Mouse (Mus musculus) lung, postnatal 0 days (tissue): ENCODE results near the gene Tex14. TPM values are rescaled to one million over a fixed set of nuclear protein-coding genes. Genes with fewer than 3 reads are reported as not detected.
A peak's percentile ranks its signal among the peaks of the same experiment; 100 is the strongest.
"Not testable (repeated sequence)": the region's sequence is repeated elsewhere in the genome, so short reads cannot be mapped to it uniquely, and the experiment has no call there.

Experiments
- ATAC-seq: fragments of 200-750 bp; cut with Nextera tagmentation; 2 replicates; pipeline ENCODE4 v1.8.0; 2017; ENCODE audit warnings: moderate library complexity
- DNase-seq: peaks from one replicate; pipeline ENCODE4 v3.0.0-alpha.2; 2016; ENCODE audit warnings: low spot score
- H3K27ac ChIP-seq: fragments of 300-500 bp; sonication (generic); 2 replicates; pipeline ENCODE4 v1.5.1; 2014; ENCODE audit warnings: antibody characterized with exemption, mild to moderate bottlenecking, low read length, mixed read lengths
- H3K27me3 ChIP-seq: fragments of 300-500 bp; sonication (generic); replicated peaks from 2 replicates; pipeline ENCODE4 v1.6.1; 2014; ENCODE audit warnings: low read length, mixed read lengths; ENCODE audit not compliant: insufficient read depth
- H3K36me3 ChIP-seq: fragments of 300-500 bp; sonication (generic); 2 replicates; pipeline ENCODE4 v1.6.1; 2014; ENCODE audit warnings: low read length, mixed read lengths; ENCODE audit not compliant: insufficient read depth
- H3K4me1 ChIP-seq: fragments of 300-500 bp; sonication (generic); 2 replicates; pipeline ENCODE4 v1.6.1; 2014; ENCODE audit warnings: antibody characterized with exemption, low read depth, low read length, mixed read lengths; ENCODE audit not compliant: insufficient read depth
- H3K4me2 ChIP-seq: fragments of 300-500 bp; sonication (generic); replicated peaks from 2 replicates; pipeline ENCODE4 v1.6.1; 2014; ENCODE audit warnings: low read depth, mild to moderate bottlenecking, low read length, moderate library complexity, mixed read lengths
- H3K4me3 ChIP-seq: fragments of 300-500 bp; sonication (generic); 2 replicates; pipeline ENCODE4 v1.5.1; 2014; ENCODE audit warnings: low read depth, low read length
- H3K9ac ChIP-seq: fragments of 300-500 bp; sonication (generic); replicated peaks from 2 replicates; pipeline ENCODE4 v1.6.1; 2014; ENCODE audit warnings: low read depth, mild to moderate bottlenecking
- H3K9me3 ChIP-seq: fragments of 300-500 bp; sonication (generic); 2 replicates; pipeline ENCODE4 v1.6.1; 2016; ENCODE audit warnings: low read length, mixed read lengths
- CTCF ChIP-seq: IDR thresholded peaks from 2 replicates; pipeline ENCODE4 v1.5.1; 2016; ENCODE audit warnings: antibody characterized with exemption, mild to moderate bottlenecking
- EP300 ChIP-seq: IDR thresholded peaks from 2 replicates; pipeline ENCODE4 v1.6.1; 2016; ENCODE audit warnings: antibody characterized with exemption, mild to moderate bottlenecking, control low read depth
- WGBS: fragments of 180-500 bp; shearing (Covaris S2); extraction: QIAGEN DNeasy Blood & Tissue Kit; methylation state at CpG from one replicate; pipeline ENCODE4 v1.1.7; 2014; 5-methylcytosine and 5-hydroxymethylcytosine counted together
- polyA plus RNA-seq: library from polyadenylated mRNA; unstranded; fragments of >200 nt; fragmentation: Nextera tagmentation; extraction: Ambion mirVana; gene quantifications from 2 replicates; pipeline ENCODE4 v1.2.1, GENCODE M21; 2015

Tex14 gene
- polyA plus RNA-seq, 1 experiment from 2014 or later: 1.1 TPM

- Histone ChIP-seq H3K36me3 (no peaks in the 10 kb centered on the region), H3K4me3 (no peak overlapping the region), H3K4me2 (no peak overlapping the region), H3K27ac (no peak overlapping the region), H3K9me3 (no peaks in the 10 kb centered on the region), H3K9ac (no peak overlapping the region), H3K4me1 (no peaks in the 10 kb centered on the region), H3K27me3 (no peaks in the 10 kb centered on the region)
- ATAC-seq: no peak
- WGBS: 26% methylated on average over 5 of the region's 5 CpGs
- no peak for DNase-seq
- TF ChIP-seq EP300 (no peak), CTCF (peak; percentile 16)
These were observed 31.7 kb downstream of the Tex14 start for GRCm38 (mm10) chr11:87436326-87437232.

DNA sequence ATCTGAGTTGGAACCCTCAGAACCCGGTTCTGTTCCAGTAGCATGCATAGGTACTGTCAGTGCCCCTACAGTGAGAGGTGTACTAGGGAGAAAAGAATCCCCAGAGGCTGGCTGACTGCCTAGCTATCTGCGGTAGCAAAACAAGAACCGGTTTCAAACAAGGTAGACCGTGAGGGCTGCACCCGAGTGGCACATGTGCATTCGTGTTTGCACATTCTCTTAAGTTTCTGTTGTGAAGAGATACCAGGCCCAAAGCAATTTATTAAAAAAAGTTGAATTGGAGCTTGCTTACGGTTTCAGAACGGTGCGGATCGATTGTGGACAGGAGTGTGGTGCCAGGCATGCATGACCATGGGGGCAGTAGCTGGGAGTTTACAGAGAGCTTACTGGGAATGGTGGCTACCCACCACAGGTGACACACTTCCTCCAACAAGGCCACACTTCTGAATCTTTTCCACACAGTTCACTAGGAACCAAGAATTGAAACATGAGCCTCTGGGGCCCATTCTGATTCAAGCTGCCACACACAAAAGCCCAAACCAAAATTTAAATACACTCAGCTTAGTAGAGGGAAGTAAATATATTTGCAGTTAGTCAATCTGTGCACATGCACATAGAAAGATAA lies 35.0 kb downstream of the Tex14 start:
- TF ChIP-seq CTCF (no peak), EP300 (no peak)
- DNase-seq: peak; percentile 52
- no peak overlapping the region for H3K4me2 ChIP-seq
- no peaks in the 10 kb centered on the region for H3K27me3 ChIP-seq
- no peaks in the 10 kb centered on the region for H3K4me1 ChIP-seq
- no peak overlapping the region for H3K27ac ChIP-seq
- no peak for ATAC-seq
- no peak overlapping the region for H3K9ac ChIP-seq
- whole genome bisulfite sequencing: 64% methylated on average over 10 of the region's 10 CpGs
- H3K4me3 ChIP-seq: no peak overlapping the region
- H3K9me3 ChIP-seq: no peaks in the 10 kb centered on the region
- H3K36me3 ChIP-seq: no peaks in the 10 kb centered on the region

DNA sequence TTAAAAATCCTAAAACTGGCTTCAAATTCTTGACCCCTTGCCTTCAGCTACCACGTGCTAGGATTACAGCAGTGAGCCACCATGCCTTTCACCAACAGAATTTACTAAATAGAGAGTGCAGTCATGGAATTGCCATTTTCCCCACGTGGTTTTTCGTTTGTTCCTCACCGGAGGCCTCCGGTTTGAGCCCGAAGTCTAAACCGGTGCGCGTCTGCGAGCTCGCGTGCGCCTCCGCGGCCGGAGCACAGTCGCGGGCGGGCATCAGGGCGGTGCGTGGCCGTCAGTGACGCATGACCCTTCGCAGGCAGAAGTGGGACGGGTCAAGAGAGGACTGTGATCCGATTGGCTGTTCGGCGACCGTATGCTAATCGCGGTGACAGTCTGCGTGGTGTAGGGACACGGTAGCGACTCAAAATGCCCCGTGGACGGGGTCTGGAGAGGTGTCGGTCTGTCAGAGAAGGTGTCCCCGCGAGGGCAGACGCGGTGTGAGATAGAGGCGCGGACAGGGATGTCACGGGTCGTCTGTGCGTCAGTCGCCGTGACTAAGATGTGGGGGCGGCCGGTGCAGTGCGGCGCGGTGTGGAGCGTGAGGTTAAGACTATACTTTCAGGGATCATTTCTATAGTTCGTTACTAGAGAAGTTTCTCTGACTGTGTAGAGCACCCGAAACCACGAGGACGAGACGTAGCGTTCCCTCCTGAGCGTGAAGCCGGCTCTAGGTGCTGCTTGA lies 37.9 kb downstream of the Tex14 start:
- WGBS: under 1% methylated on average over 25 of the region's 62 CpGs
- H3K9ac ChIP-seq: not testable (repeated sequence)
- peak; percentile 38 for TF ChIP-seq CTCF

GRCm38 (mm10) chr11:87443373-87443883 lies 38.6 kb downstream of the Tex14 start:
- H3K27ac ChIP-seq: no peak overlapping the region
- 0% methylated on average over 4 of the region's 5 CpGs for WGBS
- ATAC-seq: no peak

More for the DNA sequence above, 37.9 kb downstream of the Tex14 start:
- H3K27ac ChIP-seq, H3K36me3 ChIP-seq, H3K4me3 ChIP-seq, H3K27me3 ChIP-seq, H3K9me3 ChIP-seq, H3K4me1 ChIP-seq: not testable (repeated sequence)
- H3K4me2 ChIP-seq: peak overlapping the region; percentile 40
- peak; percentile 77 for DNase-seq
- ATAC-seq: peak; percentile 99

DNA sequence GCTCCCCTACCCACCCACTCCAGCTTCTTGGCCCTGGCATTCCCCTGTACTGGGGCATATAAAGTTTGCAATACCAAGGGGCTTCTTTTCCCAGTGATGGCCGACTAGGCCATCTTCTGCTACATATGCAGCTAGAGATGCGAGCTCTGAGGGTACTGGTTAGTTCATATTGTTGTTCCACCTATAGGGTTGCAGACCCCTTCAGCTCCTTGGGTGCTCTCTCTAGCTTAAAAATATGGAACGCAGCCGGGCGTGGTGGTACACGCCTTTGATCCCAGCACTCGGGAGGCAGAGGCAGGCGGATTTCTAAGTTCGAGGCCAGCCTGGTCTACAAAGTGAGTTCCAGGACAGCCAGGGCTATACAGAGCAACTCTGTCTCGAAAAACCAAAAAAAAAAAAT lies 39.2 kb downstream of the Tex14 start:
- 56% methylated on average over 10 of the region's 10 CpGs for WGBS

More at GRCm38 (mm10) chr11:87443373-87443883, 38.6 kb downstream of the Tex14 start:
- no peaks in the 10 kb centered on the region for H3K4me1 ChIP-seq
- no peak overlapping the region for H3K4me3 ChIP-seq
- H3K27me3 ChIP-seq: no peaks in the 10 kb centered on the region
- TF ChIP-seq CTCF (no peak), EP300 (no peak)
- no peaks in the 10 kb centered on the region for H3K36me3 ChIP-seq
- H3K9me3 ChIP-seq: no peaks in the 10 kb centered on the region
- no peak overlapping the region for H3K9ac ChIP-seq
- peak overlapping the region; percentile 20; the same call in 1 of the 2 replicates for H3K4me2 ChIP-seq
- DNase-seq: peak; percentile 92

More for the DNA sequence above, 39.2 kb downstream of the Tex14 start:
- not testable (repeated sequence) for H3K4me1 ChIP-seq, H3K4me2 ChIP-seq, H3K9ac ChIP-seq, DNase-seq, H3K36me3 ChIP-seq, ATAC-seq, H3K4me3 ChIP-seq, H3K27ac ChIP-seq, H3K9me3 ChIP-seq, H3K27me3 ChIP-seq
